Mouse (Mus musculus) left cerebral cortex, adult 9 months (tissue): ENCODE measurements at regions not wholly inside any gene's neighbourhood (a gene's known extent, or its start where the extent isn't known, plus 50 kb on each side); places are given as distances from the start of the nearest gene placed in this dataset.

Experiments
- DNase-seq, 2 experiments: peaks; one replicate each; pipeline ENCODE4 v3.0.0; 2022; ENCODE audit warnings: low spot score in 2 of 2

DNA sequence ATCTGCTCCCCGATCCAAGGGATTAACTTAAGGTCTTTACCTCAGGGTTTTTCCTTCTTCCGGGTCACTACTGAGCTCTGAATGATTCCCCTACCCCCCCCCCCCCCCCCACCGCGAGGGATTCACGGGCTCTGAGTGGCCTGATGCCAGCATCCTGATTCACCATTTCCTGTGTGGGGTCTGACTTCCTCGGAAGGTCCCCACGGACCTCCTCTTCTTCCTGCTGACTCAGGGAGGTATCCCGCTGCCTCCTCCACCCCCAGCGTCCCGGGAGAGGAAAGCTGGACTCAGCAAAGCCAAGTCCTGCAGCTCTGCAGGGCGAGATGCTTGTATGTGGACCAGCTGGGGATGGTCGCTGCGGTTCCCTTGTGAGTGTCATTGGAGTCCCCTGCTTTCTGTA is 110.5 kb upstream of the Zfp217 start:
- DNase-seq, result no peak

DNA sequence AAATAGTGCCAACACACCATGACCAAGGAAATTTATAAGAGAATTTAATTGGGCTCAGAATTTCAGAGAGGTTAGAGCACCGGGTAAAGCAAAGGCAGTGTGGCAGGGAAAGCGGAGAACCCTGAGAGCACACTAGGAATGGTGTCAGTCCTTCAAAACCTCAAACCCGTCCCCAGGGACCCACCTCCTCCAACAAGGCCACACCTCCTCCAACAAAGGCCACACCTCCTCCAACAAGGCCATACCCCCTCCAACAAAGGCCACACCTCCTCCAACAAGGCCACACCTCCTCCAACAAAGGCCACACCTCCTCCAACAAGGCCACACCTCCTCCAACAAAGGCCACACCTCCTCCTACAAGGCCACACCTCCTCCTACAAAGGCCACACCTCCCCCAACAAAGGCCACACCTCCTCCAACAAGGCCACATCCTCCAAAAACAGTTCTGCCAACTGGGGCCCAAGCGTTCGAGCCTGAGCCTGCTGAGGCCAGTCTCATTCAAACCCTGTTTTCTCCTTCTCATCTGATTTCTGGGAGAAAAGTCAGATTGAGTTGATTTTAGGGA is 109.8 kb upstream of the Zfp217 start:
- DNase-seq, result no peak

DNA sequence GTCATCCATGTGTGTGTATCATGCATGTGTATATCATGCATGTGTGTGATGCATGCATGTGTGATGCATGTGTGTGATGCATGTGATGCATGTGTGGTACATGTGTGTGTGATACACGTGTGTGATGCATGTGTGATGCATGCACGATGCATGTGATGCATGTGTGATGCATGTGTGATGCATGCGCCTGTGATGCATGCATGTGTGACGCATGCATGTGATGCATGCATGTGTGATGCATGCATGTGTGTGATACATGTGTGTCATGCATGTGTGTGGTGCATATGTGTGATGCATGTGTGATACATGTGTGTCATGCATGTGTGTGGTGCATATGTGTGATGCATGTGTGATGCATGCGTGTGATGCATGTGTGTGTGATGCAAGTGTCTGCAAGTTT is 108.1 kb upstream of the Zfp217 start:
- no peak for DNase-seq

DNA sequence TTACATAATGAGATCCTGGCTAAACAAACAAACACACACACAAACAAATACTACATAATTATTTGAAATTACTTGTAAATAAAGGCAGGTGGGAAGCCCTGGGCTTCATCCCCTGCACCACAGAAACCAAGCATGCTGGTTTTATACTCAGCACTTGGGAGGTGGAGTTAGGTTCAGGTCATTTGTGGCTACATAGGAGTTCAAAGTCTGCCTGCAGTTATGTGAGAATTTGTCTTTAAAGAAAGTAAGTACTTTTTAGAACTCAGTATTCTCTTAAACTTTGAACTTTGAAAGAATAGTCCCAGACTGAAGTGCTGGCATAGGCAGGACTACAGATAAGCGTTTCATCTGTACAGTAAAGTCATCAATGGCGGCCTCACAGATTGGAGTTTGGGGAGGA is 107.6 kb upstream of the Zfp217 start:
- no peak for DNase-seq

DNA sequence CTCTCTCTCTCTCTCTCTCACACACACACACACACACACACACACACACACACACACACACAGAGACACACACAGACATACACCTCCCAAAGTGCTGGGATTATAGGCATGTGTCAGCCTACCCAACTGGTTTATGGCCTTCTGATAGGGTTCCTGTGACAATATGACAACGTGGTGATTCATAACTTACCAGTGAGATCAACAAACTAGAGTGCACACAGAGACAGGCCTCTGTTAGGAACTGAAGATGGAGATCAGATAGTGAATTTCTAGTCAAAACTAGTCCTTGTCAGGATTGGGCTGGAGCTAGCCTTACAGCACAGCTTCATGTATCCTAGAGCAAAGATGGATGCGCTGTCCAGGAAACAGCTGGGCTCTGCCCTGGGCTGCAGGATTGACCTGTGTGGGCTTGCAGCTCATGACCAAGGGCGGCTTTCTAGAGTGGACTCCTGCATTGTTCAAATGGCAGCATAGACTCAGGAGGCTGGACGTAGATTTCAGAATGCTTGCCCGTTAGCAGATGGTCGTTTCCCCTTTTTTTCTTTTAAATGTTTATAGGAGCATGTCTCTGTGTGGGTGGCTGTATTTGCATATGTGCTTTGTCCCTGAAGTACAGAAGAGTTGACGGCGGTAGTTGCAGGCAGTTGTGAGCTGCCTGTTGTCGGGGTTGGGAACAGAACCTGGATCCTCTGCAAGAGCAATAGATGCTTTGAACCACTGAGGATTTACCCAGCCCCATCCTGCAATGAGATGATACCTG is 106.0 kb upstream of the Zfp217 start:
- DNase-seq, result no peak

DNA sequence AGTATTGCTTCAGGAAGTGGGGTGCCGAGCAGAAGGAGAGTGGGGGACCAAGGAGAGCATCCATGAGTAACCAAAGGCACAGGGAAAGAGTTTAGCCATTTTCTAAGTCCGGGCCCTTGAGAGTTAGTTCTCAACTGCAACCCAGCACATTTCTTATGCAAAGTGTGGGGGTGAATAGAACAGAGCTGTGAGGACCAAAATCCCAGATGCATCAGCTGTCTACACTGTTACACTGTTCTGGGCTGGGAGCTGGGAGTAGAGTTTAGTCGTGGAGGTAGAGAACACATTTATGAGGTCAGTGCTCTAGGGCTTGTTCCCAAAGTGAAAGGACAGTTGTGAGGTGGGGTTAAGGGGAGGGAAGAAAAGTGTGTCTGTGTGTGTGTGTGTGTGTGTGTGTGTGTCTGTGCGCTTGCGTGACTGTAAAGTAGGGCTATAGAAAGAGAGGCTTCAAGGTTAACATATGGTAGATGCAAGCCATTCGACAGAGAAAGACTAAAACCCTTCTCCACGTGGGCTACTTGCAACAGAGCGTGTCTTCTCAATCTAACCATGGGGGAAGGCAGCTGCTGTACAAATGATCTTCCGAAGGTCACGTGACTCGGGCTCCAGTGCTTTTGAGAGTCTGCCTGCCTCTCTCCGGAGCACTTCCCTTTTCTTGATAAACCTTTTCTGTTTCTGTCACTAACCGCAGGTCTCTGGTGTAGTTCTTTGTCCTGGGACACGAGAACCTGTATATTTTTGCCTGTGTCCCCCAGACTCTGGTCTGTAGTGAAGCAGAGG is 104.5 kb upstream of the Zfp217 start:
- DNase-seq, result peak; percentile 14 to 40

DNA sequence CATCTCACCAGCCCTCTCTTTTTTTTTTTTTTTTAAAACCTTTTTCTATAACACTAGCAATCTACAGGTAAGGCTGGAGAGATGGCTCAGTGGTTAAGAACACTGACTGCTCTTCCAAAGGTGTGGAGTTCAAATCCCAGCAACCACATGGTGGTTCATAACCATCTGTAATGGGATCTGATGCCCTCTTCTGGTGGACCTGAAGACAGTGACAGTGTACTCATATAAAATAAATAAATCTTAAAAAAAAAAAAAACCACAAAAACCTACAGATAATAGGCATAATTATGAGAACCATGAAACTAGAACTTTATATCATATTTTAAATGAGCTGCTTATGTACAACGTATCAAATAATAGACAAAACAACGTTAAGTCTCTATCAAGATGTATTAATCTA is 102.8 kb upstream of the Zfp217 start:
- DNase-seq, result no peak

DNA sequence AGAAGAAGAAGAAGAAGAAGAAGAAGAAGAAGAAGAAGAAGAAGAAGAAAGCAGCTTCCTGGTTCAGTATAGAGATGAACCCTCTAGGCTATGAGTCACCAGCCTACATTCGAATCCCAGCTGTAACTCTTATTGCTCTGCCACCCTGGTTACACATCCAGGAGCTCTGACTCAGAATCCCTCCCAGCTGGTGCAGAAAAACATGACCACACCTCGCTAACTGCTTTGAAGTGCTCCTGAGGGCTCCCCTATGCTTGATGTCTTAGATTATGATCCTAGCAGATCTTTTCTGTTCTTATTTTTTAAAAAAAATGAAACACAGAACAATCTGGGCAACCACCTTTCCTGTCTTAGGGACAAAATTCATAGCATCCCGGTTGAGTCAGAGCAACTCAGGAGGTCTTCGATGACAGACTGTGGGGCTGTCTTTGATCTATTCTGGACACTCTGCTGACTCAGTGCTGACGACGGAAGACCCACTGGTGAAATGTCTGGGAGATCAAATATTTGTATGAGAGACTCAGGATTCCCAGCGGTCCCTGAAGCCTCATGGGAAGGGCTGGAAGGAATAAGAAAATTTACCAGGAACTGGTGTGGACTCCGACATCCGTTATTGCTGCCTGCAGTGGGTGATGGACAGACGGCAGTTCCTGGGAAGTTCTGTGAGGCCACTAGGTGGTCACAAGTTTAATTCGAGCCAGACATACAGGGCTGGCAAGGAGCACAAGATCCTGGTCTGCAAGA is 100.0 kb upstream of the Zfp217 start:
- peak; percentile 20 to 46 for DNase-seq

DNA sequence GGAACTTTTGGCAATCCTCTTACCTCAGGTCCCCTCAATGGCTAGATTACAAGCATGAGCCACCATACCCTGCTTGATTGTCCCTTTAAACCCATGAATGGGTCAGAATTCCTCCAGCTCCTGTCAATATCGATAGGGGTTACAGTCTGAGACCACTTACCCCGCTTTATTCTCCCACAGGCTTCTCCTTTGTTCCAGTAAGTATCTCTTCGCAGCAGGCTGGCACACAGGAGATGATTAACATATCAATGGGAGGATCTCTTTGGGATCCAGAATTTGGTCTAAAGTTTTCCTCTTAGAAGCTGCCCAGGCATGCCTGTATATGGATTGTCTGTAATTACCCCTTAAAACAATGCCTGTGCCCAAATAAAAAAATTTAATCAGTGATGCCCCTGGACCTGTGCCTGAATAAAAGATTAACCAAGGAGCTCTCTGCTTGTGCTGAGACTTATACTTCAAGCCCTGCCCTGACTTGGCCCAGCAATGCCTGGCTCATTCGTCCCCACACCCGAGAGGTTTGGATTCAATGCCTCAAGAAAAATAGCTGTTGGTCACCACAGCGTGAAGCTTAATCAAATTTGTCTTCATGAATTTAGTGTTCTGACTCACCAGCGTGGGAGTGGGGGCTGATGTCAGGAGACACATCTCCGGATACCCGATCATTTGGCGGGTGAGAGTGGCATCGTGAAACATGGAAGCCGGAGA is 97.9 kb upstream of the Zfp217 start:
- no peak for DNase-seq

DNA sequence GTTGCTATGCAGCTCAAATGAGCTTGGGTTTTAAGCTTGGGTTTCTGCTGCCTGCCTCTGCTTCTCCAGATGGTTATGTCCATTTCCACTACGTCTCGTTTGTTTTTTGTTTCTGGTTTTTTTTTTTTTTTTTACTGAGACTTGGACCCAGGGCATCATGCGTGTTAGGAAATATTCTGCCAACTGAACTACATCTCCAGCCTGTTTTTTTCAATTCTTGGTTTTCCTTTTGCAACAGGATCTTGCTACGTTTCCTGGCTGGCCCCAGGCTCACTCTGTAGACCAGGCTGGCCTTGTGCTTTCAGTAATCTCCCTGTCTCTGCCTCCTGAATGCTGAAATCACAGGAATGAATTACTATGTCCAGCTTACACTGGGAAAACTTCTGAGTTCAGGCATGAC is 96.2 kb upstream of the Zfp217 start:
- no peak for DNase-seq

DNA sequence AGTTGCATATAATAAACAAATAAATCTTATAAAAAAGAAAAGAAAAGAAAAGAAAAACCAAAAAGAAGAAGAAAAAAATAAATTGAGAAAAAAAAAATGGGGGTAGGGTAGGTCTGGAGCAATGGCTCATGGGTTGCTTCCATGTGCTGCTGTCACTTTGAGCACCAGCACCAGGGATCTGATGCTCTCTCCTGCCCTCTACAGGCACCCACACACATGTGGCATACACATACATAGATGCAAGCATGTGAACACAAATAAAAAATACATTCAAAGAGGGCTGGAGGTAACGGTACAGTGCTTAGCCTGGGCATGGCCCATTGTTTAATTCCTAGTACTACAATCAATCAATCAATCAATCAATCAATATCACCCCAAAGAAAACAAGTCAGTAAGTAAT is 90.1 kb upstream of the Zfp217 start:
- no peak for DNase-seq

DNA sequence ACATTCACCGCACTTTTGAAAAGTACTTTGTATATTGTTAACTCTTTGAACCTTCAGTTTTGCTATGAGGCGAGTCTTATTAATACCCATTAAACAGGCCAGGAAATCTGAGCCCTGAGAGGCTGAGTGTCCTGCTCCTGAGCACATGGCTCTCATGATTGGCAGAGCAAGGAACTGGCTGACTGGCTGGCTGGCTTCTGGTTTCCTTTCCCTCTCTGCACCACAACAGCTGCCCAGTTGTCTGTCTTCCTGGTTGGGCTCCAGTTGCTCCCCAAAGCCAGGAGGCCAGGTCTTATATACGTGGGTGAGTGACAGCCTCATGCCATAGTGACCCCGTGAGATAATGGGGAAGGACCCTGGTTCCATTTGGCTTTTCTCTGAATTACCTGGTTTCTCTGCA is 85.5 kb upstream of the Zfp217 start:
- DNase-seq, result no peak

DNA sequence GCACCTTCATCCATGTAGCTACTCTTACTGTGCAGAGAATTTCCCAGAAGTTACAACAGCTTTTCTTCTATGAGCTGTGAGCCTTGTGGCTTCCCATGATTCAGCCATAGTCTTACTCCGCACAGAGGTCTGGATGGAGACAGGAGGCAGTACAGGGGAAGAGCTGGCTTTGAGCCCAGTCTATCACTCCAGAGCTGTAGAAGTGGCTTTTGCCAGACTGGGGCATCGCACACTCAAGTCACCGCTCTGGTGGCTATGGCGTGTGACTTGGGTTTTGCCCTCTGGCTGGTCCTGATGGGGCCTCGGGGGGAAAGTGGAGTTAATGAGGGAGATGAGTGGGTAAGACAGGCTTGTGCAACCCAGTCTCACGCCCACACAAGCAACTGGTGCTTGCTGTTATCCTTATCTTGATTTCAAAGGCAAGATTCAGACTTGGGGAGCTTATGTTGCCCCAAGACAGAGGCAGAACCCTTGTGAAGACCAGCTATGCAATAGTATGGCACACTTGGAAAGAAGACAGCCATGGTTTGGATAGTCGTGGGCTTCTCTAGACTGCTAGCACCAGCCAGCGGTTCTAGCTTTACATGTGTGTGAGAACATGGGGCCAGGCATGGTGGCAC is 81.7 kb upstream of the Zfp217 start:
- DNase-seq, result no peak

DNA sequence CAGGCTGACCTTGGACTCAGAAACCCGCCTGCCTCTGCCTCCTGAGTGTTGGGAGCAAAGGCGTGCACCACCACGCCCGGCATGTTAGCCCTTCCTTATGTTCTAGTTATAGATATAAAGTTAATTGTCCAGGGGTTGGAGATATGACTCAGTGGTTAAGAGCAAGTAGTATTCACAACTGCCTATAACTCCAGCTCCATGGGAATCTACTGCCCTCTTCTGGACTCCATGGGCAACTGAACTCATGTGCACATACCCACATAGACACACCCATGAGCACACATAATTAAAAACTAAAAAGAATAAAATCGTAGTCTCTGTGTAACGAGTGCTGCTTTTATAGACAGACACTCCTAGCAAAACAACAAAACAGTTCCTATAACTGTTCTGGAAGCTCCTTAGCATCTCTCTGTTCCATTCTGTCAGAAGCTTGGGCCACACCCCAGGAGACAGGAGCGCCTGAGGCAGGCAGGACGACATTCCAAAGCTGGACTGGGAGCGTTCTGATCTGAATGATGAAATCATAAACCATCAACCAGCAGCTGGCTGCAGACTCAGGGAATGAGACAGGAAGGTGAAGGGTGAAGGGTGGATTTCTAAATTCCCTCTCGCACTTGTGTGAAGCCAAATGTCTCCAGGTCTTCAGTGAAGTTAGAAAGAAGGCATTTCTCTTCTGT is 80.6 kb upstream of the Zfp217 start:
- no peak for DNase-seq

DNA sequence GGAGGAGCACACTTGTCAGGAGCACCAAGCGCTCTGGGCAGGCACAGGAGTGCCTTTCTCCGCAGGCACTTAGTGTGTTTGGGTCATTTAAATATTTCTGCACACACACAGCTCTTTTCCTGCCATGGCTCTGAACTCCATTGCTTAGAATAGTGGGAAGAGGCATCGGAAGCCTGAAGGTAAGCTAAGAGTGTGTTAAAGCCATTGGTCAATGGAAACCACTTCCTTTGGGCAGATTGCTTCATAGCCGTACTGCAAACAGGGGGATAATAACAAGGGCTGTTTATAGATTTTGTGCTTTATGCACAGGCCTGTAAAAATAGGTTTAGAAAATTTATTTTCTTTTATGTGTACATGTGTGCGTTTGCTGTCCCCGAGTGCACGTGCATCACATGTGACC is 76.0 kb upstream of the Zfp217 start:
- no peak for DNase-seq

DNA sequence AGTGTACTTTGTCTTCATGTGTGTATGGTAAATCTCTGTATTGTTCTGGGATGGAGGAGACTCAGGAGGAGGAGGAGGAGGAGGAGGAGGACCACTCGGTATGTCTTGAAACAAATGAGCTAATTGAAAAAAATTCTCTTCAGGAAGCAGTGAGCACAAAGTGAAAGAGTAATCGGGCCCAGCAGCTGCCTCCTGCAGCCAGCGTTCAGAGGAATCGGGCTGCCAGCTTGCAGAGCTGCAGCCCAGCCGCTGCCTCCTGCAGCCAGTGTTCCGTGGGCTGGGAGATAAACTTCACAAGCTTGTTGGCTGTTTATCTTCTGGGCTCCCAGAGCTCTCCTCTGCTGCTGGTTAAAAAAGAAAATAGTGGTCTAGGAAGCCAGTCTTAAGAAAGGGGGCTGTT is 74.9 kb upstream of the Zfp217 start:
- DNase-seq, result no peak

DNA sequence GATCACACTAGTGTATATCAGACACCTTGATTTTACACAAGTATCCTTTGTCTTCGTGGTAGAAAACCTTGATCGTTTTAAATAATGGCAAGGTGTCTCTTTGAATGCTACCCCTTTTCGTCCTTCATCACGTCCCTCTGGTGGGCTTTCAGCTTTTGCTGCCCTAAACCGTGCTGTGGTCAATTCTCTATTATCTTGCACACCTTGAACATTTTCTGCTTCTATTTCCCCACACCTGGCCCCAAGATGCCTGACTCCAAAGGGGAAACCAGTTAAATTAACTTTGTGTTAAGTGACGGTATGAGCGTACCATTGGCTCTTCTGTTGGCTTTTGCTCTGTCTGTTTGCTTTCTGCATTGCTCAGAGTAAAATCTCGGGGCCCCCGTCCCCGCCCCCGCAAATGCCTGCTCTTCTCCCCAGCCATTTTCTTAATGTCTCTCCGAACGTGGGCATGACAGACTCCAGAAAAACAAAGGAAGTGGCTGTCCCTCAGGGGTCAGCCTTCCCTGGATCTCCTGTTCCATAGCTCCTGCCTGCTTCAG is 74.2 kb upstream of the Zfp217 start:
- DNase-seq, result no peak

DNA sequence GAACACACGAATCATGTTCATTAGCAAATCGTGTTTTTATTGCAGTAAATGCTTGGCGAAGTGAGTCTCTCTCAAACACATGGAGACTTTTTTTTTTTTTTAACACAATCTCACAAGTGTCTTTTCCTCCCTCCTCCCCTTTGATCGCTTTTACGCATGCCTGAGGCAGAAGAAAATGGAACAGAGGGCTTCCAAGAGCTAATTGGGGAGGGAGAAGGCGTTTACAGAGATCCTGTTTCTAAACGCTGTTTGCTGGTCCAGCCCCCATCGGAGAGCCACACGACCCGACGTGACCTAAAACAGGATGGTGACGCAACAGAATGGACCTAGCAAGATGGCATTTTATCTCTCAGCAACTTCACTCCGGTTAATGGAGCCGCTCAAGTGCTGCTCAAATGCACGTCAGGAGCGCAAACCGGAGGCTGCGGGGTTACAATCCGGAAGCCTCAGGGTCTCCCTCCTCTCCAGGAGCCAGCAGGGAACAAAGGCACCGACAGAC is 73.0 kb upstream of the Zfp217 start:
- no peak for DNase-seq

DNA sequence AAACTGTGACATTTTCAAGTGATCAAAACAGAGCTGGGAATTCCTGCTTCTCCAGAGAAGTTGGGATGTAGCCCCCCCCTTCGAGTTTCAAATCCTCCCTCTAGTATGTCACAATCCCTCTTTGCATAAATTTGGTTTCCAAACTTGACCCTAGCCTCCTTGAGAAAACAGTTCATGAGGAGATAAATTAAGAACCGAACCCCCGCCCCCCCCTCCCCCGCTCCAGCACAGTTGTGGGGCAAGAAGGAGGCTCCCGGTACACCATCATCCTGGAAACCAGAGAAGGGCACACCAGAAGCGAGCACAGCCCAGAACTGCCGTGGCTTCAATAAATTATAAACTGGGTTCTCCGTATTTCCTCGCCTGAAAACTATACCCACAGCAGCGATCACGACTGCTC is 72.5 kb upstream of the Zfp217 start:
- DNase-seq, result no peak
